Comparison of ENCODE assay signal across 18 mouse cellular contexts in genomic region chr12:102252525-102252924, GRCm38 (mm10).
"Had no signal": no experiment of that assay in that cellular context is flagged by ENCODE, and none has a peak within 500 bp of the region (broad histone marks: within the 10 kb centered on the region; RNA-seq: fewer than 3 reads in every experiment).

No protein-coding gene starts in this region.

- H3K4me3 ChIP-seq: layer of hippocampus, adult 2 months; limb, embryonic 10.5 days; limb, embryonic 13.5 days; liver, embryonic 13.5 days; midbrain, embryonic 12.5 days; midbrain, embryonic 15.5 days; neural tube, embryonic 12.5 days; neural tube, embryonic 15.5 days; stomach, embryonic 15.5 days had no signal

- H3K4me1 ChIP-seq: limb, embryonic 10.5 days; limb, embryonic 13.5 days; liver, embryonic 13.5 days; midbrain, embryonic 12.5 days; midbrain, embryonic 15.5 days; neural tube, embryonic 12.5 days; stomach, embryonic 15.5 days had no signal

- ATAC-seq: midbrain, embryonic 15.5 days had no signal

- H3K4me2 ChIP-seq: limb, embryonic 13.5 days; liver, embryonic 13.5 days; midbrain, embryonic 12.5 days; midbrain, embryonic 15.5 days; neural tube, embryonic 12.5 days; neural tube, embryonic 15.5 days; stomach, embryonic 15.5 days had no signal

- H3K27me3 ChIP-seq: limb, embryonic 13.5 days; liver, embryonic 13.5 days; midbrain, embryonic 12.5 days; midbrain, embryonic 15.5 days; neural tube, embryonic 12.5 days; neural tube, embryonic 15.5 days; stomach, embryonic 15.5 days had no signal

- H3K27ac ChIP-seq: limb, embryonic 10.5 days; limb, embryonic 13.5 days; liver, embryonic 13.5 days; midbrain, embryonic 12.5 days; midbrain, embryonic 15.5 days; neural tube, embryonic 12.5 days; neural tube, embryonic 15.5 days; stomach, embryonic 15.5 days had no signal

- H3K36me3 ChIP-seq: limb, embryonic 10.5 days; limb, embryonic 13.5 days; liver, embryonic 13.5 days; midbrain, embryonic 12.5 days; midbrain, embryonic 15.5 days; neural tube, embryonic 12.5 days; neural tube, embryonic 15.5 days; stomach, embryonic 15.5 days had no signal

- H3K9me3 ChIP-seq: limb, embryonic 10.5 days; limb, embryonic 13.5 days; liver, embryonic 13.5 days; midbrain, embryonic 12.5 days; midbrain, embryonic 15.5 days; neural tube, embryonic 12.5 days; neural tube, embryonic 15.5 days; stomach, embryonic 15.5 days had no signal

- DNase-seq: kidney, adult 18-20 months; kidney, postnatal 14 days; layer of hippocampus, adult 9-11 months; liver; liver, embryonic 13.5 days; lung, adult 2 months; lung, postnatal 36 days; right cerebral cortex, postnatal 14 days; right cerebral cortex, postnatal 4 days; thymus, postnatal 25 days had no signal

- H3K9ac ChIP-seq: limb, embryonic 13.5 days; liver, embryonic 13.5 days; midbrain, embryonic 12.5 days; midbrain, embryonic 15.5 days; neural tube, embryonic 12.5 days; neural tube, embryonic 15.5 days; stomach, embryonic 15.5 days had no signal
